Mouse (Mus musculus) neural tube, embryonic 13.5 days (tissue): ENCODE data around the gene Dnaic2. TPM values are rescaled to one million over a fixed set of nuclear protein-coding genes. Genes with fewer than 3 reads are reported as not detected.

Experiments
- polyA plus RNA-seq: library from polyadenylated mRNA; unstranded; fragments of >200 nt; fragmentation: Nextera tagmentation; extraction: Ambion mirVana; gene quantifications from 2 replicates; pipeline ENCODE4 v1.2.1, GENCODE M21; 2015

The Dnaic2 gene
- polyA plus RNA-seq, 1 experiment from 2014 or later, result 2.9 TPM

Other genes with a start within 250 kb of the Dnaic2 start
- 821 and 850 TPM in 2 replicates for gene Rpl38, start 58.9 kb upstream of the Dnaic2 start, polyA plus RNA-seq
- gene Ttyh2, start 52.0 kb upstream of the Dnaic2 start, polyA plus RNA-seq, result 38.8 and 39.1 TPM in 2 replicates
- gene Kif19a, start 38.0 kb downstream of the Dnaic2 start, polyA plus RNA-seq, result 1.3 and 1.6 TPM in 2 replicates
- 19.4 and 22.7 TPM in 2 replicates for gene Btbd17, start 68.5 kb downstream of the Dnaic2 start, polyA plus RNA-seq
- not detected in 2 replicates for gene Gpr142, start 71.5 kb downstream of the Dnaic2 start, polyA plus RNA-seq
- gene Gprc5c, start 123.7 kb downstream of the Dnaic2 start, polyA plus RNA-seq, result 14.2 and 15.6 TPM in 2 replicates
- gene Cd300a, start 162.6 kb downstream of the Dnaic2 start, polyA plus RNA-seq, result 1.2 and 2.8 TPM in 2 replicates
- 0.14 and 0.15 TPM in 2 replicates for gene Cd300lb, start 207.0 kb downstream of the Dnaic2 start, polyA plus RNA-seq
- gene Cd300c, start 241.7 kb downstream of the Dnaic2 start, polyA plus RNA-seq, result not detected in 2 replicates